Mouse (Mus musculus) thymus, adult 2 months (tissue): Measurements from ENCODE around the gene Cdc73.

ENCODE experiments used
- CTCF ChIP-seq: fragments of 200-500 bp; IDR thresholded peaks from 2 replicates; pipeline ENCODE4 v1.5.1; 2012; ENCODE audit warnings: mild to moderate bottlenecking, control low read depth, low read length, moderate library complexity, borderline replicate concordance; ENCODE audit not compliant: control insufficient read depth, poor library complexity, insufficient read depth; ENCODE audit errors: extremely low read depth
- POLR2A ChIP-seq: fragments of 200-500 bp; IDR thresholded peaks from 2 replicates; pipeline ENCODE4 v1.6.1; 2012; ENCODE audit warnings: mild to moderate bottlenecking, low read length, control low read depth, moderate library complexity; ENCODE audit not compliant: control insufficient read depth, poor library complexity, insufficient read depth; ENCODE audit errors: extremely low read depth

DNA sequence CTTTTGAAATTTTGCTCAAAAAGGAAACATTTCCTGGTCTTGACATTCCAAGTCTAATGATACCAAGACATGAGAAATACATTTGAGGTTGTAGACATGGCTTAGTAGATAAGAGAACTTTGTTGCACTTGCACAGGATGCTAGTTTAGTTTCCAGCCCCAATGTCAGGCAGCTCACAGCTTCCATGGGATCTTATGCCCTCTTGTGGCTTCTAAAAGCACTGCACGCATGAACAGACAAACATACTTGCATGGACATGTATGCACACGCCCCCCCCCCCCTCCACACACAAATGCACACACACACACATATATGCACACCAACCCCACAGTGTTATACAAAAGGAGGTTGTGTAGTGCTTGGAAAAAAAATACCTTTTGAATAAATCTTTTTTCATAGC, 28.2 kb upstream of the Cdc73 start:
- TF ChIP-seq POLR2A, result no peak
- no peak for TF ChIP-seq CTCF
